Mouse (Mus musculus) heart, postnatal 0 days (tissue): ENCODE data around the gene Lrrc15. TPM values are rescaled to one million over a fixed set of nuclear protein-coding genes. Genes with fewer than 3 reads are reported as not detected.

Experiments
- ATAC-seq: fragments of 200-750 bp; cut with Nextera tagmentation; 2 replicates; pipeline ENCODE4 v1.8.0; 2017; ENCODE audit warnings: low read depth, moderate number of reproducible peaks, moderate library complexity; ENCODE audit not compliant: insufficient read depth
- DNase-seq: peaks from one replicate; pipeline ENCODE4 v3.0.0-alpha.2; 2016; ENCODE audit warnings: low spot score
- H3K27ac ChIP-seq: fragments of 300-500 bp; sonication (generic); 2 replicates; pipeline ENCODE4 v1.5.1; 2014; ENCODE audit warnings: low read depth, mild to moderate bottlenecking
- H3K27me3 ChIP-seq: fragments of 300-500 bp; sonication (generic); 2 replicates; pipeline ENCODE4 v1.6.1; 2014; ENCODE audit warnings: low read length, mixed read lengths; ENCODE audit not compliant: control insufficient read depth, insufficient read depth
- H3K36me3 ChIP-seq: fragments of 300-500 bp; sonication (generic); replicated peaks from 2 replicates; pipeline ENCODE4 v1.6.1; 2014; ENCODE audit warnings: low read length, mixed read lengths; ENCODE audit not compliant: control insufficient read depth, insufficient read depth
- H3K4me1 ChIP-seq: fragments of 300-500 bp; sonication (generic); 2 replicates; pipeline ENCODE4 v1.6.1; 2014; ENCODE audit warnings: antibody characterized with exemption; ENCODE audit not compliant: control insufficient read depth, insufficient read depth
- H3K4me2 ChIP-seq: fragments of 300-500 bp; sonication (generic); 2 replicates; pipeline ENCODE4 v1.6.1; 2014; ENCODE audit warnings: low read depth, mild to moderate bottlenecking, low read length, moderate library complexity
- H3K4me3 ChIP-seq: fragments of 300-500 bp; sonication (generic); 2 replicates; pipeline ENCODE4 v1.5.1; 2014; ENCODE audit warnings: low read depth, low read length
- H3K9ac ChIP-seq: fragments of 300-500 bp; sonication (generic); replicated peaks from 2 replicates; pipeline ENCODE4 v1.6.1; 2014; ENCODE audit warnings: low read depth, low read length, mixed read lengths
- H3K9me3 ChIP-seq: fragments of 300-500 bp; sonication (generic); replicated peaks from 2 replicates; pipeline ENCODE4 v1.6.1; 2016; ENCODE audit warnings: low read length; ENCODE audit not compliant: control insufficient read depth
- CTCF ChIP-seq: IDR thresholded peaks from 2 replicates; pipeline ENCODE4 v1.5.1; 2016; ENCODE audit warnings: antibody characterized with exemption, control low read depth, low read depth
- EP300 ChIP-seq: IDR thresholded peaks from 2 replicates; pipeline ENCODE4 v1.6.1; 2016; ENCODE audit warnings: antibody characterized with exemption, low read depth
- WGBS: fragments of 180-500 bp; shearing (Covaris S2); extraction: QIAGEN DNeasy Blood & Tissue Kit; methylation state at CpG from one replicate; pipeline ENCODE4 v1.1.7; 2014; 5-methylcytosine and 5-hydroxymethylcytosine counted together
- polyA plus RNA-seq: library from polyadenylated mRNA; unstranded; fragments of >200 nt; fragmentation: Nextera tagmentation; extraction: Ambion mirVana; gene quantifications from 2 replicates; pipeline ENCODE4 v1.2.1, GENCODE M21; 2015
- total RNA-seq: library from RNA; depleted of rRNA; stranded (reverse); fragments of >200 nt; gene quantifications from 2 replicates; pipeline ENCODE4 v1.2.3, GENCODE M21; 2014; ENCODE audit warnings: low replicate concordance

Gene Lrrc15
- total and polyA plus RNA-seq, 2 experiments from 2014 or later: 0.53 TPM; not detected in 1

DNA sequence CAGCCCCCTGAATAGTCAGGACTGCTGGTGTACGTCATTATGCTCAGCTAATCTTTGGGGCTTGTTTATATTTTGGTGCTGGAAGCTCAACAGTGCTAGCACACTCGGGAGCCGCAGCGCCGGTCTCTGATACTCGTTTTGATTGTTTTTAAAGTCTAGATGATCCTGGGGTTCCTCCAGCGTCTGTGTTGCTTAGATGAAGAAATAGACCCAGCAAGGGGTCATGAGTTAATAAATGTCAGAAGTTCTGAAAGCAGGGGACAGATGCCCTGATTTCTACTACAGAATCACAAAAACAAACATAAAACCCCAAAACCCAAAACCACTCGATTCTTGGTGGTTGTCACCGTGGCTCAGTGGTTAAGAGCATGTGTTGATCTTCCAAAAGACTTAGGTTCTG lies 29.2 kb downstream of the Lrrc15 start:
- H3K9me3 ChIP-seq: no peaks in the 10 kb centered on the region
- no peak overlapping the region for H3K4me2 ChIP-seq
- DNase-seq (no peak), ATAC-seq (no peak)
- H3K9ac ChIP-seq: no peak overlapping the region
- no peaks in the 10 kb centered on the region; the same call in 1 of the 2 replicates for H3K4me1 ChIP-seq
- 75% methylated on average over 9 of the region's 9 CpGs for WGBS
- no peak overlapping the region for H3K27ac ChIP-seq
- no peak overlapping the region for H3K4me3 ChIP-seq
- H3K36me3 ChIP-seq: no peaks in the 10 kb centered on the region
- TF ChIP-seq CTCF (no peak), EP300 (no peak)
- H3K27me3 ChIP-seq: 0 out of 2 replicates have a peak, but pooled peaks cover 7% of the 10 kb centered on the region

DNA sequence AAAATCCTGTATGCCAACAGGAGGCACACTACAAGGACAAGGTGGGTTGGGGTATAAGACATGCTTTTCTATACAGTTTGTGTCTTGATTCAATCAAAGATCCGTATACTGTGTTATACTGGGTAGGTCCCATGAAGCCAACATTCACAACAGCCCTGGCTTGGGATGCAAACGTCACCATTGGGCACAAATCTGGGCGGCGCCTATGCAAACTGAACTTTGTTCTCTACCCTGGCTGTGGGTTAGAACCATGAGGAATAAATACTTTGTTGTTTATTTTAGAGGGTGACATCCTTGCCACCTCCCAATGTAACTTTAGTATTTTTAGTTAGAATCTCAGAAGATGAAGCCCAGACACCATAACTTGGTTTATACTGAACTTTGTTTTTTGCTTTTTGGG lies 29.7 kb downstream of the Lrrc15 start:
- H3K27me3 ChIP-seq: 0 out of 2 replicates have a peak, but pooled peaks cover 7% of the 10 kb centered on the region
- 85% methylated on average over 4 of the region's 4 CpGs for WGBS
- no peak overlapping the region for H3K27ac ChIP-seq
- H3K9ac ChIP-seq: no peak overlapping the region
- no peaks in the 10 kb centered on the region for H3K36me3 ChIP-seq
- no peak overlapping the region for H3K4me2 ChIP-seq
- DNase-seq (no peak), ATAC-seq (no peak)
- H3K9me3 ChIP-seq: no peaks in the 10 kb centered on the region
- H3K4me3 ChIP-seq: no peak overlapping the region
- no peaks in the 10 kb centered on the region for H3K4me1 ChIP-seq
- TF ChIP-seq CTCF: no peak
- TF ChIP-seq EP300: no peak

DNA sequence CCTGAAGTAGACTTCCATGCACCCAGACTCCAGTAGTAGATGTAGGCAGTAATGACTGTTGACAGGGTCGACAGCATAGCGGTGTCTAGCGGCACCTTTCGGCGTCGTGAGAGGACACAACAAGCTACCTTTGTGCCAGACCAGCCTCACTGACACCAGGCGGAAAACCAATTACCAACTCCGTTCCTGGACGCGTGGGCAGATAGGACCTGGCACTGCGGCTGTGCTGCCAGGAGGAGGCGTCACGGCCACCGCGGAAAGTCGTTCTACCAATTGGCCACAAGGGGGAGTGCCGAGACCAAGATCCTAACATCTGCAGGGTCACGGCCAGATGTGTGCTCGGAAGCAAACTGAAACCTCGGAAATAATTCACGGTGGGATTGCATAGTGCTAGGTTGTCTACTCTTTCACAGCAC lies 31.0 kb downstream of the Lrrc15 start:
- no peaks in the 10 kb centered on the region for H3K4me1 ChIP-seq
- H3K4me3 ChIP-seq: peak overlapping the region; percentile 35
- DNase-seq: peak; percentile 63
- H3K4me2 ChIP-seq: peak overlapping the region; percentile 60
- no peak overlapping the region for H3K9ac ChIP-seq
- 0 out of 2 replicates have a peak, but pooled peaks cover 7% of the 10 kb centered on the region for H3K27me3 ChIP-seq
- TF ChIP-seq CTCF: peak; percentile 99
- no peak for TF ChIP-seq EP300
- peak; percentile 85 for ATAC-seq
- no peaks in the 10 kb centered on the region for H3K9me3 ChIP-seq
- H3K36me3 ChIP-seq: no peaks in the 10 kb centered on the region
- no peak overlapping the region for H3K27ac ChIP-seq
- WGBS: 2% methylated on average over 21 of the region's 21 CpGs

DNA sequence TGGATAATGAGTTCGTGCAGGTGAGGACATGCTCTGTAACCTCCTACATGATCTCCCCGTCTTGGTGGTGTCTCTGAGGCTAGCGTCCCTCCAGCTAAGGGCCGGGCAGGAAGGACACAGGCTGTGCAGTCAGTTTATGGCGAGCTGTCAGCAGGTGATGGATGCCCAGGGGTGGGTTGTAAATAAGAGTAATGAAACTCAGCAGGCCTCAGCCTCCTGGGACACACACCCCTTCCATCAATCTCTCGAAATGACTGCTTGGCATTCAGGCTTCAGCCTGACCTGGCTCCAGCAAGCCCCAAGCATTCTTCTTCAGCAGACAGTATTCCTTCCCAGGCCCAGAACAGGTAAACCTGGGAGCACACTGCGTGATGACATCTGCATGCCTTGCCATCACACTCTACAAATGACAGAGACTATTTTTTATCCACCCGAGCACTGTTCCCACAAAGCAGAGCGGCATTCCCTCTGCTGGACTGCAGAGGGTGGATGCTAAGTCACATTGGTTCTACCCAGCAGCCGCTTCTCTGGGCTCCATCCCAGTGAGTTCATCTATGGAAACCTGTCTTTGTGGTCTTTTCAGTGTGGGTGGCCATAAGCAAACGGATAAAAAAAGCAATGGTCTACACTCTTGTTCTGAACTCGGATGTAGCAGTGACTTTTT lies 38.9 kb downstream of the Lrrc15 start:
- no peak overlapping the region for H3K4me2 ChIP-seq

DNA sequence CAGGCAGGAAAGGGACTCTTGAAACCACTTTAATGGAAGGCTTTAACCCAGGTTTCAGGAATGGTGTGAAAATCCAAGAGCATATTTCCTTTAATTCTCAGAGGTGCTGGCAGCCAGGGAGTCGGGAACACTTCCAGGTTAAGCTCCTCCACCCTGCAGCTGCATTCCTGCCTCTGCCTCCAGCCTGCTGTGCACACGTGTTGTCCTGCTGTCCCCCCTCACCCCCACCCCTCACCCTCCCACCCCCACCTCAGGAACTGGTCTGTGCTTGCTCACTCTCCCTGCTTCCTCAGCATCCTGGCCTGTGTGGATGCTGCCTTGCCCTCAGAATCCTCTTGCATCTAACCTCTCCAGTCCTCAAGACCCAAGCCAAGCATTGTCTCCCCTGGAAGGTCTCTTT lies 41.4 kb downstream of the Lrrc15 start:
- WGBS: 18% methylated on average over 2 of the region's 2 CpGs
- H3K4me2 ChIP-seq: no peak overlapping the region
- peaks cover 18% of the 10 kb centered on the region for H3K27me3 ChIP-seq
- 0 out of 2 replicates have a peak, but pooled peaks cover 5% of the 10 kb centered on the region for H3K9me3 ChIP-seq
- no peaks in the 10 kb centered on the region for H3K36me3 ChIP-seq
- DNase-seq: no peak
- no peak for ATAC-seq
- H3K4me3 ChIP-seq: no peak overlapping the region
- TF ChIP-seq EP300 (no peak), CTCF (no peak)
- no peak overlapping the region for H3K27ac ChIP-seq
- peaks cover 12% of the 10 kb centered on the region for H3K4me1 ChIP-seq
- no peak overlapping the region for H3K9ac ChIP-seq

More for the DNA sequence above, 38.9 kb downstream of the Lrrc15 start:
- 0 out of 2 replicates have a peak, but pooled peaks cover 5% of the 10 kb centered on the region for H3K9me3 ChIP-seq
- no peak overlapping the region for H3K4me3 ChIP-seq
- TF ChIP-seq CTCF (no peak), EP300 (no peak)
- DNase-seq (no peak), ATAC-seq (no peak)
- no peaks in the 10 kb centered on the region for H3K36me3 ChIP-seq
- 80% methylated on average over 12 of the region's 12 CpGs for WGBS
- no peak overlapping the region for H3K27ac ChIP-seq
- no peak overlapping the region for H3K9ac ChIP-seq
- 0 out of 2 replicates have a peak, but pooled peaks cover 2% of the 10 kb centered on the region for H3K27me3 ChIP-seq
- peaks cover 12% of the 10 kb centered on the region for H3K4me1 ChIP-seq
